Mouse (Mus musculus): ENCODE measurements around the gene Fbn1.

The Fbn1 gene

DNA sequence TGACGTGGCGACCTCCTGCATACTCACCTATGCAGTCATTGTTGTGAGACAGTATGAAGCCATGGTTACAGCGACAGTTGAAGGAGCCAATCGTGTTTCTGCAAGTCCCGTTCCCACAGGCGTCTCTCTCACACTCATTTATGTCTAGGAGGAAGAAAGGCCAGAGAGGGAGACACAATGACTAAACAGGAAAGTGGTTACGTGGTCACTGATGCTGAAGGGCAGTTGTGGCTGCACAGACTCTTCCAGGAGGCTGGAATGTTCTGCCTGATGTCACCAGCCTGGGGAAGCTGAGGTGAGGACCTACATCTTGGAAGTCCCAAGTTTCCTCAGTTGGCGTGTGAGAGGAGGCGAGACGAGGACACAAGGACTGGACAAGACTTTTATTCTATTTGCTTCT lies 177.3 kb downstream of the Fbn1 start:
- DNase-seq (ENCODE audit: low read depth, low spot score): no peak
- Histone ChIP-seq H3K36me3 (ENCODE audit: control insufficient read depth, insufficient read depth, low read length, poor library complexity, severe bottlenecking) (no peaks in the 10 kb centered on the region), H3K27me3 (ENCODE audit: control insufficient read depth, insufficient read depth, low read length, poor library complexity, severe bottlenecking) (no peaks in the 10 kb centered on the region; the same call in 1 of the 2 replicates)

DNA sequence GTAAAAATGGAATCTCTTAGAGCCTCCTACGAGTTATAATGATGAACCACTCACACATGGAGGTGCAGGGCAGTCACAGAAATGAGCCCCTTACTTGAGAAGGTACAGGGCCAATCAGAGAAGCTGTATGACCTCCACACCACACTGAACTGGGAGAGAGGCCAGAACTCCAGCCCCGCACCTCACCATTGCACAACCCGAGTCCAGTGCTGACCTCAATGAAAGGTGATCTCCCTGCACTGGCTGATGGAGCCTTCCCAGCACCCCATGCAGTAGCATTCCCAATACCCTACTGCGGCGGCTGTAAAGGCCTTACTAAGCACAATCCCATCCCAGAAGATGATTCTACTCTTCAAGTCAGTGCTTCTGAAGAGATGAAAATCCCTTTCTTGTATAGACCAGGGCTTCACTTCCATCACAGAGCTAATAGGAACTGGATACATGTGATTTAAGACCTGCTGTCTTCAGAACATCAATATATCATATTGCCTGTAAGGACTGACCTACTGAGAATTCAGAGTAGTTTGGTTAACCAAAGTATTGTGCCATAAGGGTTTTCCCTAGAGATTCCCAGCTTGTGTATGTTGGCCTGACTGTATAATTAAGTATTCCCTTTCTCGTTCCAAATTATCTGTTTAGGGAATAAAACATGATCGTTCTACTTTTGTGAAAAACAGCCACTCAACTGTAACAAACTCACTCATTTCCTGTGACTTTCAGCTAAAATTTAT lies 182.5 kb downstream of the Fbn1 start:
- Histone ChIP-seq H3K27me3 (ENCODE audit: control insufficient read depth, insufficient read depth, low read length, poor library complexity, severe bottlenecking) (no peaks in the 10 kb centered on the region), H3K36me3 (ENCODE audit: control insufficient read depth, insufficient read depth, low read length, poor library complexity, severe bottlenecking) (no peaks in the 10 kb centered on the region)
- DNase-seq (ENCODE audit: low read depth, low spot score): no peak

DNA sequence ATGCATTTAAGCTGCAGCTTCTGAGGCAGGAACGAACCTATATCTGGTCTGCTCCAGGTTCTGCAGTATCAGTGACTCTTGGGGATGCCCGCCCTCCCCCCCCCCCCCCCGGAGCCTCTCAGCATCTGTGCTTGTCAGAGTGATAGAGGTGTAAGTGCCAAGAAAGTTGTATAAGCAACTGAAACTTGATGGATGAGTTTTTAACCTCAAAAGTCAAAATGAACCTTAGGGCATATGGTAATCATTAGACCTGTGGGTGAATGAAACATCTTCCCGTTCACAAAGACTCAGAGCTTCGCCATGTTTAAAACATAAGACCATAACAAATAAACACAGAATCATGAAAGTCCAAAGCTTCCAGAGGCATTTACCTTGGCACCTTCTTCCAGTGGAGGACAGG lies 183.3 kb downstream of the Fbn1 start:
- DNase-seq (ENCODE audit: low read depth, low spot score): no peak
- no peaks in the 10 kb centered on the region for H3K27me3 ChIP-seq (ENCODE audit: control insufficient read depth, insufficient read depth, low read length, poor library complexity, severe bottlenecking)
- H3K36me3 ChIP-seq (ENCODE audit: control insufficient read depth, insufficient read depth, low read length, poor library complexity, severe bottlenecking): no peaks in the 10 kb centered on the region

DNA sequence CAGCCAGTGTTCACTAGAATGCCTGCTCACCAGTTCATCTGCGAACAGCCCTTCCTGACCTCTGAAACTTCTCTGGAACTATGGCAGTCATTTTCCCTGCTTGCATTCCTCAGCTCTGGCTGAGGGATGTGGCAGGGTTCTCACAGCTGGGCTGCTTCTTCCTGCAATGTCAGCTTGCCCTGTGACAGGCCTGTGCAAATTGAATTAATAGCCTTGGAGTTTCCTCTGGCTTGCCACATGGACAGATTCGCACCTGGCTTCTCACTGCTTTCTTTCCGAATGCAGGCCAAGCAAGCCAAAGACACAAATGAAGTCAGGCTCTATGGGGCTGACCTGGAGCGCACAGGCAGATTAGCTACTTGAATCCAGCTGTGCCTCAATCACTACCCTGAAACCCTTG lies 184.4 kb downstream of the Fbn1 start:
- no peaks in the 10 kb centered on the region for H3K36me3 ChIP-seq (ENCODE audit: control insufficient read depth, insufficient read depth, low read length, poor library complexity, severe bottlenecking)
- DNase-seq (ENCODE audit: low read depth, low spot score): no peak
- no peaks in the 10 kb centered on the region for H3K27me3 ChIP-seq (ENCODE audit: control insufficient read depth, insufficient read depth, low read length, poor library complexity, severe bottlenecking)

DNA sequence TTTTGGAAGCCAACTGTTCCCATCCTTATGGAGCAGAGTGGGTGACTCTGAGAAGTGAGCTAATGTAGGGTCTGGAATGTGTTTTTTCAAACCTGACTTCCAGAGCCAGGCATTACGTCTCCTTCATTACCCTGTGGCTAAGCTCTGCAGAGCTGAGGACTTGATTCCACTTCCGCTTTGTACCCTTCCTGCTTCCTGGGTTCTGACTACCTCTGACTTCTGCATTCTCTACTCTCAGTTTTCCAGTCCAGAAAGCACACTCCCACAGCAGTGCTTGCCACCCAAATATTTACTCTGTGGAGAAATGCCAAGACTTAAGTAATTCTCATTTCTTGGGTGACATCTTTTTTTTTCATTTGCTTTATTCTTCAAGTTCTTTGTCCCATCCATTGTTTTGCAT lies 185.2 kb downstream of the Fbn1 start:
- DNase-seq (ENCODE audit: low read depth, low spot score): no peak
- no peaks in the 10 kb centered on the region for H3K27me3 ChIP-seq (ENCODE audit: control insufficient read depth, insufficient read depth, low read length, poor library complexity, severe bottlenecking)
- no peaks in the 10 kb centered on the region for H3K36me3 ChIP-seq (ENCODE audit: control insufficient read depth, insufficient read depth, low read length, poor library complexity, severe bottlenecking)

DNA sequence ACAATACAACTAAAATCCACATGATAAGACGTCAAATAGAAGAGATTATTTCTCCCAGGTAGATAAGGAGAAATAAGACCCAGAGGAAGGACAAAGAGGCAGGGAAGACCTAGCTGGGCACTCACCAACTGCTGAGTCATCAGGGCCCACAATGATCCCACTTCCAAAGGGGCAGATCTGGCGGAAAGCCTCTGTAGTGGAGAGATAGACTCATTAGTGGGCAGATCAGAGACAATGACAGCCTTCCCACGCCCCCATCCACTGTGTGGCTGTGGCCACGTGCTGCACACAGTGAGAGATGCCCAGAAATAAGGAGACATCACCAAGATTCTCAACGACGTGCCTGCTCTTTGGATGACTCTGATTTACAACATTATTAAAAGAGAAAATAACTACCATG lies 186.7 kb downstream of the Fbn1 start:
- no peak for DNase-seq (ENCODE audit: low read depth, low spot score)
- Histone ChIP-seq H3K27me3 (ENCODE audit: control insufficient read depth, insufficient read depth, low read length, poor library complexity, severe bottlenecking) (no peaks in the 10 kb centered on the region), H3K36me3 (ENCODE audit: control insufficient read depth, insufficient read depth, low read length, poor library complexity, severe bottlenecking) (no peaks in the 10 kb centered on the region)

DNA sequence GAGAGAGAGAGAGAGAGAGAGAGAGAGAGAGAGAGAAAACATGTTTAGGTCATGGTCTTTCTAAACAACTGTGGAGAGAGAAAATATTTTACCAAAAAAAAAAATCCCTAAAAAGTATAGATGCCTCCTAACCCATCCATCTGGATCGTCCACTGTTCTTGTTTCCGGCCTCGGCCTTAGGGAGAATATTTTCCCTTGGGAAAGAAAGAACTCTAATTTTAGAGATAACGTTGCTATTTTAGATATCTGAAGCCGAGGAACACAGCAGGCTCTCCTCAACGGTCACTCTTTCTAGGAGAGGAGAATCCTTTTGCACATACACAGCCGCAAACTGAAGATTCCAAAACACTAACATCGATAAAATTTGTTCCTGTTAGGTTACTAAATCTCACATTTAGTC lies 188.1 kb downstream of the Fbn1 start:
- Histone ChIP-seq H3K36me3 (ENCODE audit: control insufficient read depth, insufficient read depth, low read length, poor library complexity, severe bottlenecking) (no peaks in the 10 kb centered on the region), H3K27me3 (ENCODE audit: control insufficient read depth, insufficient read depth, low read length, poor library complexity, severe bottlenecking) (no peaks in the 10 kb centered on the region)
- DNase-seq (ENCODE audit: low read depth, low spot score): no peak

DNA sequence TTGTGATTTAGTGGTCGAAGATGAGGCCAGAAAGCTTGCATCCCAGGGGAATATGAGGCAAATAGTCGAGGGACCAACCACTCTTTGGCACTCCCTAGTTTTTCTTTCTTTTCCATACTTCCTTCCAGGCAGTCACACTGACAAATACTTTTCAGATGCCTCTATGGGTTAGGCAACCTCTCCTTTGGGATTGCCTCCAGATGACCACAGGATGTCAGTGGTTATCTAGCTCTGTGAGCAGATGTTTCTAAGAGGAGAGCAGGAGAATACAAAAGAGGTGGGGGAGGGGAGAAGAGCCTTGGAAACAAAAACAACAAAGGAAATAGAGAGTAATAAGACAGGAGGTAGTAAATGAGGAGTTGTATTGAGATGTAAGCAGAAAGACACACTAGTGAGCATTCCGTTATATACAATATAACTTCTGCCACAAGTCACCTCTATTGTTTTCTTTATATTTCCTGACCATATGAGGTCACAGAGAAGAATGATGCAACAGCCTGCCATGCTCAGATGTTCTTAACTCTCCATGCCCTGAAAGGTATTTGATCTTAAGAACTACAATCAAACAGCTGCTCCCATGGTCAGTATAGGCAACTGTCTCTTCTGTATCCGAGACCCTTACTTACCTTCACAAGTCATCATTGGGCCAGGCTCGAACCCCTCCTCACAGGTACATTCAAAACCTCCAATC lies 189.3 kb downstream of the Fbn1 start:
- no peak for DNase-seq (ENCODE audit: low read depth, low spot score)
- no peaks in the 10 kb centered on the region for H3K27me3 ChIP-seq (ENCODE audit: control insufficient read depth, insufficient read depth, low read length, poor library complexity, severe bottlenecking)

DNA sequence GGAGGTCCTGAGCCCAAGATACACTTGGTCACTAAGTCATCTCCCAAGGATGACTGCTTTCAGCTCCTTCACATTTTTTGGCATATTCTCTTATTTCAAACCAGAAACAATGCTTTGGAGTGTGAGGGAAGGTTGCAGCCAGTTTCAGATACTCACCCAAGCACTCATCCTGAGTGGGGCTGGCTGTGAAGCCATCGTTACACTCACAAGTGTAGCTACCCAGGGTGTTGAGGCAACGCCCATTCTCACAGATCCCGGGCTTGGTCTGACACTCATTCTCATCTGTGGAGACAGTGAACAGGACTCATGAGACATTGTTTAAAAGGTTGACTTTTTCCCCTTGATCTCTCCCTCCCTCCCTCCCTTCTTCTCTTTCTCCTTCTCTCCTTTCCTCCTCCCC lies 192.6 kb downstream of the Fbn1 start:
- H3K36me3 ChIP-seq (ENCODE audit: control insufficient read depth, insufficient read depth, low read length, poor library complexity, severe bottlenecking): no peaks in the 10 kb centered on the region
- no peak for DNase-seq (ENCODE audit: low read depth, low spot score)
- H3K27me3 ChIP-seq (ENCODE audit: control insufficient read depth, insufficient read depth, low read length, poor library complexity, severe bottlenecking): no peaks in the 10 kb centered on the region

More for the DNA sequence above, 189.3 kb downstream of the Fbn1 start:
- no peaks in the 10 kb centered on the region for H3K36me3 ChIP-seq (ENCODE audit: control insufficient read depth, insufficient read depth, low read length, poor library complexity, severe bottlenecking)

DNA sequence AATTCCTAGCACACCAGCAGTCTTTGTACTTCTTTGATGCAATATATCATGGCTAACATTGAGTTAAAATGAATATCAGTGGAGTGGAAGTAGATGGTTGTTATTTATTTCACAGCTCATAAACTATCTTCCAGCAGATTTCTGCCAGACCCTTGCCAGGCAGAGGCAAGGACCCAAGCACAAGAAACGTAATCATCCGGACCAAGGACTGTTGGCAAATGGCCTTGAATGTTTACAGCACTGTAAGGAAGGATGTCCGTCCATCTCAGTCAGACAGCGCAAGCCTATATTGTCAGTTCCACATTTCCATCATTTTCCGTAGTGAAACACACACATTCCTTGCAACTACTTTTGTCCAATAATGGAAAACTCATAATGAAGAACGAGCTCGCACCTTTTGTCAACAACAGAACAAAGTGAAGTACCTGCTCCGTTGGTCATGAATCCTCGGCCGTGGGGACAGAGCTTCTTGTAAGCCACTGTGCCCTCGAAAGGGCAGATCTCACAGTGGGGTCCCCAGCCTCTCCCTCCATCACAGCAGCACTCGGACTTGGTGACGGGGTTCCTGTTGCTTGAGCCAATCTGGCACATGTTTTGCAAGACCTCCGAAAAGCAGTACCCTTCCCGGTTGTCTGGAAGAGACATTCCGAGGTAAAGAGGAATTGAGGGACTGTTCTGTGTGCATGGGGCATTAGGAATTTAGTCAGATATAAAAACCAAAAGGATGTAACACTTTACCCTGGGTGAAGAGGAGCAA lies 193.4 kb downstream of the Fbn1 start:
- Histone ChIP-seq H3K27me3 (ENCODE audit: control insufficient read depth, insufficient read depth, low read length, poor library complexity, severe bottlenecking) (no peaks in the 10 kb centered on the region), H3K36me3 (ENCODE audit: control insufficient read depth, insufficient read depth, low read length, poor library complexity, severe bottlenecking) (no peaks in the 10 kb centered on the region)
- DNase-seq (ENCODE audit: low read depth, low spot score): no peak

DNA sequence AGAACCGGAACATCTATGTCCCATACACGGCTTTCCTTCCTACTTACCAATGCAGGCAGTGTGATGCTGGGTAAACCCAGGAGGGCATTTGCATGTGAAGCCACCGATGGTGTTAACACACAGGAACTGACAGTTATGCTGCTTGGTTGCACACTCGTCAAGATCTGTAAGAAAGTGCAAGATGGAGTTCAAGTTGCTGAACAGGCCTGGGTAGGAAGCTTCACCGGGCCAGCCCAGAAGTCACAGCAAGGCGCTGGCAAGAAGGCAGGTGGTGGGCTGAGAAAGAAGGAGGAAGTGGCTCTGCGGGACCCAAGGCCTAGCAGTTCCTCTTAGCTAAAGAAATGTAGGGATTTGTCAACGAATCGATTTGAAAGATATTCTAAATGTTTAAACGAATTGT lies 198.1 kb downstream of the Fbn1 start:
- Histone ChIP-seq H3K27me3 (ENCODE audit: control insufficient read depth, insufficient read depth, low read length, poor library complexity, severe bottlenecking) (no peaks in the 10 kb centered on the region), H3K36me3 (ENCODE audit: control insufficient read depth, insufficient read depth, low read length, poor library complexity, severe bottlenecking) (no peaks in the 10 kb centered on the region)
- peak; percentile 52 for DNase-seq (ENCODE audit: low read depth, low spot score)

DNA sequence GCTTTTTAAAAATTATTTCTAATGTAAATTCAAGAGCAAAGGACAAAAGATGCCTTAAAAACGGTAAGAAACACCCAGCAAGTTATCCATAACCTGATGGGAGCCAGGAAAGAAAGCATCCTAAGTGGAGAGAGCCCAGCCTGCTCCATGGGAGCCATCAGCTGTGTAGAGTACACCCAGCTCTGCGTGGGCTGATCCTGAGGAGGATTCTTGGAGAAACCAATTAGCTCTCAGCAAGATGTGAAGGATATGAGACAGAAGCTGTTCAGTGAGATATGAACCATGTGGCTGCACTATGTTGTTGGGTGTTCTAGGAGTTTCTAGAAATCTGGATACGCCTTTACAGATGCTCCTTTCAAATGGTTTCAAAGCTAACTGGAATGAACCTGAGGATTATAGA lies 202.1 kb downstream of the Fbn1 start:
- H3K36me3 ChIP-seq (ENCODE audit: control insufficient read depth, insufficient read depth, low read length, poor library complexity, severe bottlenecking): no peaks in the 10 kb centered on the region
- no peak for DNase-seq (ENCODE audit: low read depth, low spot score)
- no peaks in the 10 kb centered on the region for H3K27me3 ChIP-seq (ENCODE audit: control insufficient read depth, insufficient read depth, low read length, poor library complexity, severe bottlenecking)

DNA sequence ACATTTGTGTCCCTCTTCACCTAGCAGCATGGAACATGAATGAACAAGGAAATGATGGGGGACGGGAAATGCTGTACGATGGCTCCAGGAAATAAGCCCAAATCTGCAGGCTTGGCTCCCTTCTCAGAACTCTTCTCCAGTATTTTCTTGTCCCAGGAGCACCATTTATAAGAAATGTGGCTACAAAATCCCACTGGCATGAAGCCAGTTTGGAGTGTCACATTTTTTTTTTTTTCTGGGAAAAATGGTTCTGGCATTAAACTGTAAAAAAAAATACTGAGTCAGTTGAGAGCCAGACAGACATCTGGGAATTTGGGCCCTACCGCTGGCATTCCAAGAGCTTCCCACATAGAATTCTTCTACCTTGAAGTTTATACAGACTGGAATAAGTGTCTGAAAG lies 203.0 kb downstream of the Fbn1 start:
- Histone ChIP-seq H3K27me3 (ENCODE audit: control insufficient read depth, insufficient read depth, low read length, poor library complexity, severe bottlenecking) (no peaks in the 10 kb centered on the region), H3K36me3 (ENCODE audit: control insufficient read depth, insufficient read depth, low read length, poor library complexity, severe bottlenecking) (no peaks in the 10 kb centered on the region)
- DNase-seq (ENCODE audit: low read depth, low spot score): no peak

DNA sequence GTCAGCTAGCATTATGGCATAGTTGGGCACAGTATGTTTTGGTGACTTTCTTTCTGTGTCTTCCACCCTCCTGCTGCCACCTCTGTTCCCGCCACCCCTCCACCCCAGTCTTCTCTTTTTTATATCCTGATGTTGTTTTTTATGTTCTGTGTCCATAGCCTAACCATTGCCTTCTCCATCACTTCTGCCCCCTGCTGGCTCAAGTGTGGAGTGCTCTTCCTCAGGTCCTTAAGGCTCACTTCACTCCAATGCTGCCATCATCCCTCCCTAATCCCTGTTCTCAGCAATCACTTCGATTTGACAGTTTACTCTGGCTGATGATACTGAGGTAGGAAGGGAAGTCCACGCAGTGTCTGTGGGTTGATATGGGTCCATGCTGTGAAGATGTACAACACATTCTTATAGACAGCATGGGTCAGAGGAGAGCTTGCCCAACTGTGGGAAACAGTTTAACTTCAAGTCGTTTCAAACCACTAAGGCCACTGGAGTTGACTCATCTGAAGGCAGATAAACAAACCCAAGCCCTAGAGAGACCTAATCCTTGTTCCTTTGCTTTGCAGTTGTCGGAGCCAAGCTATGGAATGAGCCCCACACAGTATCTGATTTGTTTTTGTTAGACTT lies 203.9 kb downstream of the Fbn1 start:
- DNase-seq (ENCODE audit: low read depth, low spot score): peak; percentile 22
- no peaks in the 10 kb centered on the region for H3K36me3 ChIP-seq (ENCODE audit: control insufficient read depth, insufficient read depth, low read length, poor library complexity, severe bottlenecking)
- no peaks in the 10 kb centered on the region for H3K27me3 ChIP-seq (ENCODE audit: control insufficient read depth, insufficient read depth, low read length, poor library complexity, severe bottlenecking)

DNA sequence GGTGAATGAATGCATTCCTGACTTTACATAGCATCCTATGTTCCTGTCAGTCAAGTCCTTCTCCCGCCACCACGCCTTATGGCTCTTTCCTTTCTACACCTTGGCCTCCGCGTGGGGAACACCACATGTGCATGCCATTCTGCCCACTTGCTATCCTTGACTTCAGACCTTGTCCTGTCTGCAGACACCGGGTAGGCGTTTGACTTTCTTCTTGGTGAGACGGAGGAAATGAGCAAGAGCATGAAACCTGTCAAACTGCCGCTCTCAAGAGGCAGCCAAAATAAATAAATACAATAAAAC lies 205.2 kb downstream of the Fbn1 start:
- H3K36me3 ChIP-seq (ENCODE audit: control insufficient read depth, insufficient read depth, low read length, poor library complexity, severe bottlenecking): no peaks in the 10 kb centered on the region
- no peaks in the 10 kb centered on the region for H3K27me3 ChIP-seq (ENCODE audit: control insufficient read depth, insufficient read depth, low read length, poor library complexity, severe bottlenecking)
- DNase-seq (ENCODE audit: low read depth, low spot score): no peak
